Mouse (Mus musculus) NIH3T3 (cell line): Measurements from ENCODE around the gene Bax.

Source experiments
- DNase-seq: peaks from one replicate; pipeline ENCODE4 v3.0.0-alpha.2; 2012; ENCODE audit warnings: low read depth

Bax gene

GRCm38 (mm10) chr7:45456721-45457203 lies 9.9 kb downstream of the Bax start:
- DNase-seq: peak; percentile 49

GRCm38 (mm10) chr7:45455932-45456696 lies 10.6 kb downstream of the Bax start:
- peak; percentile 38 for DNase-seq

DNA sequence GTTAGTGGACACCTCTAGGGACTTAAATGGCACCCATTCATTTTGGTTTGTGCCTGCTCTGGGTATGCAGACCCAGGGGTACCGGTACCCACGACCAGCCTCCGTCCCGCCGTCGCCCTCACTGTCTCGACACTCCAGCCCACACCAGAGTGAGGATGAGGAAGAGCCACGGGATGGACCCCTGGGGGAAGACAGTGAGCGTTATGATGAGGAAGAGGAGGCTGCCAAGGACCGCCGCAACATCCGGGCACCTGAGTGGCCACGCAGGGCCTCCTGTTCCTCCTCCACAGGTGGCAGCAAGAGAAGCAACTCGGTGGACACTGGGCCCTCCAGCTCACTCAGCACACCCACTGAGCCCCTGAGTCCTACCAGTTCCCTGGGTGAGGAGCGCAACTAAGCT lies 11.7 kb downstream of the Bax start:
- DNase-seq: no peak

GRCm38 (mm10) chr7:45451344-45451982 lies 15.2 kb downstream of the Bax start:
- DNase-seq: peak; percentile 87

DNA sequence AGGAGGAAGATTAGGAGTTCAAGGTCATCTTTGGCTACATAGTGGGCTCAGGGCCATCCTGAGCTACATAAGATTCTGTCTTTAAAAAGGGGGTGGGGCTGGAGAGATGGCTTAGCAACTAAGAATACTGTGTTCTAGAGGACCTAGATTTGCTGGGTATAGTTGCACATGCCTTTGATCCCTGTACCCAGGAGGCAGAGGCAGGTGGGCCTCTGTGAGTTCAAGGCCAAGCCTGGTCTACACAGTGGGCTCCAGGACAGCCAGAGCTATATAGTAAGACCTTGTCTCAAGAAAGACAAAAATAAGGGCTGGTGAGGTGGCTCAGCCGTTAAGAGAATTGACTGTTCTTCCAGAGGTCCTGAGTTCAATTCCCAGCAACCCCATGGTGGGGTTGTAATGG lies 16.7 kb downstream of the Bax start:
- DNase-seq: no peak

- peak; percentile 60 for DNase-seq
Measured at GRCm38 (mm10) chr7:45447325-45447990, 19.2 kb downstream of the Bax start.

DNA sequence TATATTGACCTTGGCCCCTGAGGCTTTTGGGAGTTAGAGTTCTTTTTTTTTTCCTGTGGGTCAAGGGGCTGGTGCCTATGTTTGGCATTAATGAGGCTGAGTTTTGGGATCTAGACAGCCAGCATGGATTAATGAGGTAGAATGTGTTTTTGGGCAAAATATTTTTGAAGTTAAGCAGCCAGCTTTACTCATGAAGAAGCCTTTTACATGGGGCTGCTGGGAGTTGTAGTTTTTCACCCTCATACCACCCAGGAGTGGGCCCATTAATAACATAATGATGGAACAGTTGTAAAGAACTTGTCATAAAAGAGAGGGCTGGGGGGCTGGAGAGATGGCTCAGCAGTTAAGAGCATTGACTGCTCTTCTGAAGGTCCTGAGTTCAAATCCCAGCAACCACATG lies 20.1 kb downstream of the Bax start:
- no peak for DNase-seq

GRCm38 (mm10) chr7:45443526-45444420 lies 22.9 kb downstream of the Bax start:
- no peak for DNase-seq

GRCm38 (mm10) chr7:45437521-45438276 lies 29.0 kb downstream of the Bax start, which contains the start of gene Ruvbl2:
Ruvbl2 (minus strand) TSS chr7:45438096.
- no peak for DNase-seq

DNA sequence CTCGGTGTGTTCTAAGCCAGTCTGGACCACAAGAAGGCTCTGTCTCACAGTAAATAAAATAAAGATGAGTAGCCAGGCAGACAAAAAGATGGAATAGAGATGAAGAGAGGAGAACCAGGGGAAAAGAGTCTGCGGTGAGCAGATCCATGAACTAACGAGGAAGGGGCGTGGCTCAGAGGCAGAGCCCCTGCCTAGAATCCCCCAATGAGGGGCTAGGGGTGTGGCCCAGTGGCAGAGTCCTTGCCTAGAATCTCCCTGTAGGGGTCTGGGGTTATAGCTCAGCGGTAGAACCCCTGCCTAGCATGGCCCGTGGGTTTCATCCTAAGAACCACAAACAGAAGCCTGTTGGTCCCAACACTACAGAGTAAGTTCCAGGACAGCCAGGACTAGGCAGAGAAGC lies 29.7 kb downstream of the Bax start:
- DNase-seq: no peak

- no peak for DNase-seq
Measured at GRCm38 (mm10) chr7:45436444-45436843, 30.3 kb downstream of the Bax start.

- peak; percentile 45 for DNase-seq
Measured at GRCm38 (mm10) chr7:45435038-45435437, 31.7 kb downstream of the Bax start.

DNA sequence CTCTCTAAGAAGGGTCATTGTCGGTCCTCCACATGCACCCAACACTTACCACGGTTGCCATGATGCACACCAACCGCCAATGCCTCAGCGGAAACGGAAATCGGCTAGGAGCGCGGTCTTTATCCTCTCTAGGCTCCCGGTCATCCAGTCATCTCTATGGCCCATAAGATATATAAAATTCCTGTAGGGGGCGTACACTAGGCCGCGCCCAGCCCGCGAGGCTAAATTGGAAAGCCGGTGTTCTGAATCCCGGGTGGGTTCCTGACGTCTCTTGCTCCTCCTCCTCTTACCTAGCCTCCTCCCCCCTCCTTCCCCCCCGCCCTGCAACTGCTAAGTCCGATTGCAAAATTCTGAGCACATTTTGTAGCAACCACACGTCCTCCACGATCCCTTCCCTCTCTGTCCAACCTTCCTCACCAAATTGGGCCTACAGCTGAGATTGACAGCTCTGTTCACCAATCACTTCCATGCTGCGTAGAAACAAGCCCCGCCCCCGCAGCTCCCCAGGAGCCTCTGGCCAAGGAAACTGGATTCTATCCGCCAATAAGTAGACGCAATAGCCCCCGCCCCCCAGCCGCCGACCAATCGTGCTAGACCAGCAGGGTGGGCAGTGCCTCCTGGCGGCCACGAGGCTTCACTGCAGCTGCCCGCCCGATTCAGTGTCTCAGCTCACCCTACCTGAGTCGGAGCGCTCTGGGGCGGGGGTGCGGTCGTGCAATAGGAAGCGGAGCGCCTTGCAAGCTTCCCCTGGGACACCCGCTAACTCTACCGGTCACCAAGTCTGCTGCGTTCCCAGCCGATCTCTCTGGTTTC lies 32.3 kb downstream of the Bax start, which contains the start of gene Gys1:
Gene Gys1, plus strand, starts transcription at position 642 of the 813 bp plus-strand sequence.
- peak; percentile 100 for DNase-seq

- DNase-seq: no peak
Measured at GRCm38 (mm10) chr7:45433835-45434202, 32.9 kb downstream of the Bax start.

DNA sequence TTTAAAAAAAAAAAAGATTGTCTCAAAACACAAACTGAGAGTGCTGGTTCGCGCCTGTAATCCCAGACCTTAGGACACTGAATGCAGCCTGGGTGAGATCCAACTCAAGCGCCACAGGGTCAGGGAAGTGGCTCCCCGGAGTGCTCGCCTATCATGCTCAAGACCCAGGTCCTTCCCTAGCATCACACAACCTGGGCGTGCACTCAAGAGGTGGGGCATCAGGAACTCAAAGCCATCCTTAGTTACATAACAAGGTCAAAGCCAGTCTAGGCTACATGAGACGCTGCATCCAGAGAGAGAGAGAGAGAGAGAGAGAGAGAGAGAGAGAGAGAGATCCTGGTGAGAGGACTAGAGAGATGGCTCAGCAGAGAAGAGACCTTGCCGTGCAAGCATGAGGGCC lies 40.1 kb downstream of the Bax start:
- no peak for DNase-seq

GRCm38 (mm10) chr7:45421194-45421593 lies 45.5 kb downstream of the Bax start:
- DNase-seq: no peak

DNA sequence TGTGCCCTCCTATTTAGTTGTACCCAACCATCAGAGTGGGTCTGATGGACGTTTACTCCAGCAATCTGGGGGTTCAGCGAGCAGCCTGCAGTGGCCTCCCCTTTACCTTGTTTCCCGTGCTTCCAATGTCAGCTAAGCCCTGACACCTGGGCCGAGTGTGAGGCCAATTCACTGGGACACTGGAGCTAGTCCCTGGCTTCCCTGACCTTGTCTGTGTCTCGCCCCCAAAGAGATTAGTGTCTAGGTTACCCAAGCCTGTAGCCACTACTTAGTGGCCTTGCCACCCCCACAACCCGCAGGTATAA lies 46.1 kb downstream of the Bax start, which contains the start of gene Lhb:
Gene Lhb, plus strand, starts transcription at position 206 of the 305 bp plus-strand sequence.
- no peak for DNase-seq

DNA sequence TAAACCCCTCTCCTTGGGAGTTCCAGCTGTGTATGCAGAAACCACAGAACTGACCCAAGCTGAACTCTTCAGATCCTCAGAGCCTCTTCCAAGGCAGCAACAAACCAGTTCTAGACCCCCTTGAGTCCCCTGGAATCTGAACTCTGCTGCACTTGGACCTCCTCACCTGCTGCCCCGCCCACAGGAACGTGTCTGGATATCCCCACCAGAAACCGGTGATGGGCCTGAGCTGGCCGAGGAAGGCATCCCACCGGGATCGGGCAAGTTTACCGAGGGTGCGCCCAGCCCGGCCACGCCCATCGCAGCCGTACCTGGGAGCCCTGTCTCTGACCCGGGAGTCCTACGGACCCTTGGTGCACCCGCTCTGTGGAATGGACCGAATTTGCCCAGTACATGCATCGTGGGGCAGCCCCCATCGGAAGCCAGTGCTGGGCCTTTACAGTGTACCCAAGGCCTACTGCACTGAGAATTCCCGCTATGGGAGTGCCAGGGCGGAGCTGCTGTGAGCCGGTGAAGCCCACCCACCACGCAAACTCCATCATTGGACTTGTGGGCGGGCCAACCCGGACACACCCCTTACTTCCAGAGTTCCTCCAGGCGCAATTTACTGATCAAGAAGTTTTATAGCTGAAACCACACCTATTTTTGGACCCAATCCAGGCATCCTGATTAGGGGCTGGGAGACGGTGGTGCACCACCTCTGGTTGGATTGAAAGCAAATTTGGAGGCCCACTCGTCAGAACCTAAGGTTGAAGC lies 46.7 kb downstream of the Bax start:
- DNase-seq: no peak

- DNase-seq: no peak
Measured at GRCm38 (mm10) chr7:45417962-45418492, 48.7 kb downstream of the Bax start.
